In the genomic region with DNA sequence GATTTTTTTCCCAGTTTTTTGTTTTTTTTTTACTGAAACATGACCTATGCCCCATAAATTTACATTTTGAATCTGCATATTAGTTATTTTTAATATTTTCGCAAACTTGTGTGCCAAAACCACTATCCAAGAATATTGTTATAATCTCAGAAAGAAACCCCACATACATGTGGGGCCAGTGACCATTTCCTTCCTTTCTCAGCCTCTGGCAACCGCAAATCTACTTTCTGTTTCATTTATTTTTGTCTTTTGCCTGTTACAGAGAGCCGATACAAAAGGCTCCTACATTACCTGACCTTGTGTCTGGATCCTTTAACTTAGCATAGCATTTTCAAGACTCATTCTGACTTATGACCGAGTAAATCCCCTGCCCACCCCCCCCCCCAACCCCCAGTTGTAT, we compare ENCODE assay signal across 18 mouse cellular contexts.
DNase-seq lines count a peak whose midpoint lies in the region; ATAC-seq and TF ChIP-seq lines count a peak whose summit lies in the region.
"Had no signal": no experiment of that assay in that cellular context is flagged by ENCODE, and none has a peak within 500 bp of the region (broad histone marks: within the 10 kb centered on the region; RNA-seq: fewer than 3 reads in every experiment).

No protein-coding gene starts in this region.

- 0 out of 2 replicates have a peak overlapping the region, but pooled peaks have one; percentile 11 for H3K4me2 ChIP-seq in liver, embryonic 16.5 days (ENCODE audit: low read depth, low read length)
- peak overlapping the region; percentile 84 for H3K4me2 ChIP-seq in CH12.LX (ENCODE audit: insufficient read depth, low read depth, poor library complexity, severe bottlenecking)
- H3K4me2 ChIP-seq: forebrain, embryonic 12.5 days; heart, embryonic 15.5 days; limb, embryonic 12.5 days; midbrain, embryonic 13.5 days had no signal

- TF ChIP-seq RAD21 in CH12.LX (IDR thresholded peaks at IDR 0.05; ENCODE audit: low read depth, low read length), result no peak

- in situ Hi-C loops in CH12.LX (cut with MboI; ENCODE audit: low pct_ligation_motif_present, low pct_unique_long_range_greater_than_20kb, low sequenced_read_pairs), result loop anchor here (10.0 kb wide), 1 partner anchor 455 kb away; no protein-coding TSS in a partner anchor

- DNase-seq in liver, result no peak
- DNase-seq in CH12.LX (ENCODE audit: extremely low read depth), result peak; percentile 44
- peak; percentile 43 to 60 for DNase-seq in natural killer cell, adult 2 months (ENCODE audit: low spot score in 2 of 2)
- DNase-seq in urinary bladder, postnatal 25 days (ENCODE audit: low spot score), result no peak
- no peak for DNase-seq in kidney, postnatal 14 days
- DNase-seq in kidney, postnatal 10 days, result no peak
- DNase-seq: cerebellum, adult 2 months; gastrocnemius, postnatal 10 days; kidney, adult 8-10 months; lung, adult 2 months; thymus, postnatal 25 days had no signal

- H3K9me3 ChIP-seq in liver, embryonic 16.5 days (replicated peaks; ENCODE audit: control insufficient read depth, low read length), result peaks cover 3% of the 10 kb centered on the region; the same call in 1 of the 2 replicates
- no peaks in the 10 kb centered on the region for H3K9me3 ChIP-seq in CH12.LX (replicated peaks; ENCODE audit: low read length)
- H3K9me3 ChIP-seq: forebrain, embryonic 12.5 days; heart, embryonic 15.5 days; limb, embryonic 12.5 days; midbrain, embryonic 13.5 days had no signal

- no peaks in the 10 kb centered on the region for H3K36me3 ChIP-seq in liver, embryonic 16.5 days (ENCODE audit: control insufficient read depth, insufficient read depth)
- H3K36me3 ChIP-seq in CH12.LX (replicated peaks in 1 of 2; ENCODE audit: control insufficient read depth in 1 of 2, insufficient read depth in 1 of 2, low read length in 1 of 2), result no peaks in the 10 kb centered on the region
- H3K36me3 ChIP-seq: forebrain, embryonic 12.5 days; G1E; heart, embryonic 15.5 days; limb, embryonic 12.5 days; midbrain, embryonic 13.5 days had no signal

- no peak for ATAC-seq in liver, embryonic 16.5 days (ENCODE audit: low read depth)
- ATAC-seq in inflammation-experienced regulatory T-cells, adult 6 months, result peak; percentile 84
- ATAC-seq: midbrain, embryonic 13.5 days had no signal

- dilution Hi-C loops in CH12.LX (cut with MboI; ENCODE audit: extremely low pct_ligation_motif_present, extremely low pct_unique_long_range_greater_than_20kb, low sequenced_read_pairs), result no loop called here

- TF ChIP-seq POLR2A in CH12.LX (IDR thresholded peaks at IDR 0.05; ENCODE audit: low read depth, low read length), result no peak

- peak; percentile 73; the same call in 1 of the 2 replicates for TF ChIP-seq EP300 in CH12.LX (IDR thresholded peaks at IDR 0.05; ENCODE audit: low read length)

- H3K27me3 ChIP-seq in liver, embryonic 16.5 days (ENCODE audit: control insufficient read depth, insufficient read depth, low read depth, low read length), result no peaks in the 10 kb centered on the region
- H3K27me3 ChIP-seq in CH12.LX (replicated peaks), result no peaks in the 10 kb centered on the region
- H3K27me3 ChIP-seq: forebrain, embryonic 12.5 days; heart, embryonic 15.5 days; limb, embryonic 12.5 days; midbrain, embryonic 13.5 days had no signal

- H3K27ac ChIP-seq in liver, embryonic 16.5 days (ENCODE audit: low read length), result no peak overlapping the region
- H3K27ac ChIP-seq in CH12.LX (ENCODE audit: insufficient read depth, low read depth), result no peak overlapping the region
- H3K27ac ChIP-seq: forebrain, embryonic 12.5 days; heart, embryonic 15.5 days; limb, embryonic 12.5 days; midbrain, embryonic 13.5 days had no signal

- no peak for TF ChIP-seq CTCF in CH12.LX (conservative IDR thresholded peaks at IDR 0.05 in 1 of 2, IDR thresholded peaks at IDR 0.05 in 1 of 2; ENCODE audit: low read depth in 2 of 2, low read length in 2 of 2)

- H3K9ac ChIP-seq in liver, embryonic 16.5 days (ENCODE audit: low read depth, low read length), result no peak overlapping the region
- H3K9ac ChIP-seq in CH12.LX (ENCODE audit: insufficient read depth, low read depth), result 0 out of 2 replicates have a peak overlapping the region, but pooled peaks have one; percentile 26
- H3K9ac ChIP-seq: forebrain, embryonic 12.5 days; heart, embryonic 15.5 days; limb, embryonic 12.5 days; midbrain, embryonic 13.5 days had no signal

- peaks cover 10% of the 10 kb centered on the region for H3K4me1 ChIP-seq in liver, embryonic 16.5 days (ENCODE audit: control insufficient read depth, low read depth, low read length)
- peaks cover 7 to 22% of the 10 kb centered on the region in 2 experiments; a peak in 2 of 4 replicates for H3K4me1 ChIP-seq in CH12.LX (ENCODE audit: control insufficient read depth in 1 of 2, insufficient read depth in 2 of 2)

- WGBS in liver, embryonic 16.5 days (ENCODE audit: insufficient replicate concordance), result 18% methylated on average over 4 of the region's 4 CpGs

- H3K79me2 ChIP-seq in CH12.LX (replicated peaks; ENCODE audit: control insufficient read depth, extremely low read depth, insufficient read depth, poor library complexity, severe bottlenecking), result no peaks in the 10 kb centered on the region

- 0 out of 2 replicates have a peak overlapping the region, but pooled peaks have one; percentile 1 for H3K4me3 ChIP-seq in liver, embryonic 16.5 days (ENCODE audit: low read depth, low read length)
- no peak overlapping the region for H3K4me3 ChIP-seq in CH12.LX (replicated peaks in 1 of 3; ENCODE audit: low read depth in 2 of 3, low read length in 2 of 3, poor library complexity in 1 of 3)
- H3K4me3 ChIP-seq: forebrain, embryonic 12.5 days; heart, embryonic 15.5 days; limb, embryonic 12.5 days; midbrain, embryonic 13.5 days had no signal

TF ChIP-seq in CH12.LX, 34 proteins besides CTCF, POLR2A, EP300 and RAD21:
- 0 out of 2 replicates have a peak, but pooled peaks have one; percentile 23 for TF ChIP-seq MYC (IDR thresholded peaks at IDR 0.05; ENCODE audit: low read depth, low read length)
- TF ChIP-seq CHD1 (IDR thresholded peaks at IDR 0.05; ENCODE audit: low read depth, low read length), result no peak
- peak; percentile 32; the same call in 1 of the 2 replicates for TF ChIP-seq MAFK (IDR thresholded peaks at IDR 0.05; ENCODE audit: insufficient replicate concordance, low read length)
- TF ChIP-seq SIN3A (IDR thresholded peaks at IDR 0.05; ENCODE audit: low read length), result no peak
- TF ChIP-seq POLR2AphosphoS2 (IDR thresholded peaks at IDR 0.05; ENCODE audit: low read depth, low read length), result no peak
- TF ChIP-seq E2F4 (IDR thresholded peaks at IDR 0.05; ENCODE audit: insufficient replicate concordance, low read depth, low read length), result no peak
- no peak for TF ChIP-seq UBTF (IDR thresholded peaks at IDR 0.05; ENCODE audit: low read depth, low read length)
- no peak for TF ChIP-seq ZMIZ1 (IDR thresholded peaks at IDR 0.05; ENCODE audit: low read depth, low read length)
- peak; percentile 61; the same call in 1 of the 2 replicates for TF ChIP-seq BHLHE40 (IDR thresholded peaks at IDR 0.05; ENCODE audit: low read depth, low read length)
- TF ChIP-seq GABPA (IDR thresholded peaks at IDR 0.05; ENCODE audit: insufficient replicate concordance, low read depth, low read length), result no peak
- no peak for TF ChIP-seq MAZ (IDR thresholded peaks at IDR 0.05; ENCODE audit: low read depth, low read length)
- TF ChIP-seq MEF2A (IDR thresholded peaks at IDR 0.05; ENCODE audit: borderline replicate concordance, low read depth, low read length), result peak; percentile 74
- peak; percentile 79 for TF ChIP-seq IRF4 (IDR thresholded peaks at IDR 0.05; ENCODE audit: low read depth, low read length)
- TF ChIP-seq PAX5 (IDR thresholded peaks at IDR 0.05; ENCODE audit: low read length), result no peak
- no peak for TF ChIP-seq HCFC1 (IDR thresholded peaks at IDR 0.05; ENCODE audit: low read depth, low read length)
- no peak for TF ChIP-seq JUN (IDR thresholded peaks at IDR 0.05; ENCODE audit: insufficient read depth, low read depth, low read length)
- no peak for TF ChIP-seq MXI1 (IDR thresholded peaks at IDR 0.05; ENCODE audit: low read depth, low read length)
- TF ChIP-seq NELFE (IDR thresholded peaks at IDR 0.05; ENCODE audit: low read depth, low read length), result no peak
- no peak for TF ChIP-seq MAX (IDR thresholded peaks at IDR 0.05; ENCODE audit: low read length)
- TF ChIP-seq ZNF384 (IDR thresholded peaks at IDR 0.05; ENCODE audit: low read depth, low read length), result peak; percentile 66; the same call in 1 of the 2 replicates
- peak; percentile 63 for TF ChIP-seq ETS1 (conservative IDR thresholded peaks at IDR 0.05; ENCODE audit: low read depth, low read length)
- TF ChIP-seq JUND (conservative IDR thresholded peaks at IDR 0.05; ENCODE audit: low read depth, low read length), result no peak
- TF ChIP-seq TBP (conservative IDR thresholded peaks at IDR 0.05; ENCODE audit: low read depth, low read length), result no peak
- TF ChIP-seq USF1 (IDR thresholded peaks at IDR 0.05; ENCODE audit: low read depth, low read length), result no peak
- no peak for TF ChIP-seq CHD2 (IDR thresholded peaks at IDR 0.05; ENCODE audit: low read length)
- TF ChIP-seq USF2 (conservative IDR thresholded peaks at IDR 0.05; ENCODE audit: low read depth, low read length), result no peak
- no peak for TF ChIP-seq NRF1 (IDR thresholded peaks at IDR 0.05; ENCODE audit: low read depth, low read length)
- no peak for TF ChIP-seq KAT2A (IDR thresholded peaks at IDR 0.05; ENCODE audit: insufficient replicate concordance, low read length)
- no peak for TF ChIP-seq ZKSCAN1 (IDR thresholded peaks at IDR 0.05; ENCODE audit: borderline replicate concordance, low read depth, low read length)
- no peak for TF ChIP-seq RCOR1 (conservative IDR thresholded peaks at IDR 0.05; ENCODE audit: low read depth, low read length)
- TF ChIP-seq SMC3 (IDR thresholded peaks at IDR 0.05; ENCODE audit: low read depth, low read length), result no peak
- TF ChIP-seq ZC3H11A (IDR thresholded peaks at IDR 0.05; ENCODE audit: low read depth, low read length), result no peak
- TF ChIP-seq ELF1 (IDR thresholded peaks at IDR 0.05; ENCODE audit: low read depth, low read length), result no peak
- 0 out of 2 replicates have a peak, but pooled peaks have one; percentile 39 for TF ChIP-seq TCF12 (IDR thresholded peaks at IDR 0.05; ENCODE audit: low read depth, low read length)

Comparison
In these comparisons a context has a peak if more than half of its experiments do, and no peak if none do; other contexts are left out.
1. DNase-seq: peak in CH12.LX (single experiment) and natural killer cell, adult 2 months (2 of 2); none in liver (single experiment), urinary bladder, postnatal 25 days (single experiment), kidney, postnatal 14 days (single experiment) and kidney, postnatal 10 days (single experiment).